Mouse (Mus musculus) embryonic facial prominence, embryonic 10.5 days (tissue): ENCODE results near the gene Ccdc149. TPM values are rescaled to one million over a fixed set of nuclear protein-coding genes. Genes with fewer than 3 reads are reported as not detected.

Experiments
- DNase-seq: peaks from one replicate; pipeline ENCODE4 v3.0.0-alpha.2; 2017; ENCODE audit warnings: low spot score
- H3K27ac ChIP-seq: fragments of 300-500 bp; sonication (generic); replicated peaks from 2 replicates; pipeline ENCODE4 v1.5.1; 2016; ENCODE audit warnings: mild to moderate bottlenecking
- H3K27me3 ChIP-seq: fragments of 300-500 bp; sonication (generic); replicated peaks from 2 replicates; pipeline ENCODE4 v1.6.1; 2016; ENCODE audit warnings: low read depth, mild to moderate bottlenecking; ENCODE audit not compliant: poor library complexity, severe bottlenecking
- H3K36me3 ChIP-seq: fragments of 300-500 bp; sonication (generic); replicated peaks from 2 replicates; pipeline ENCODE4 v1.6.1; 2016; ENCODE audit warnings: mild to moderate bottlenecking, moderate library complexity
- H3K4me1 ChIP-seq: fragments of 300-500 bp; sonication (generic); 2 replicates; pipeline ENCODE4 v1.6.1; 2016
- H3K4me3 ChIP-seq: fragments of 300-500 bp; sonication (generic); 2 replicates; pipeline ENCODE4 v1.5.1; 2016; ENCODE audit warnings: mild to moderate bottlenecking, moderate library complexity
- H3K9me3 ChIP-seq: fragments of 300-500 bp; sonication (generic); 2 replicates; pipeline ENCODE4 v1.6.1; 2016; ENCODE audit warnings: mild to moderate bottlenecking
- WGBS: fragments of 180-500 bp; shearing (Covaris S2); methylation state at CpG from one replicate; pipeline ENCODE4 v1.1.7; 2016; 5-methylcytosine and 5-hydroxymethylcytosine counted together
- polyA plus RNA-seq: library from polyadenylated mRNA; unstranded; fragments of >200 nt; fragmentation: Nextera tagmentation; extraction: Ambion mirVana; gene quantifications from 2 replicates; pipeline ENCODE4 v1.2.1, GENCODE M21; 2016

The Ccdc149 gene
- polyA plus RNA-seq, 1 experiment from 2014 or later, result 1.4 TPM

DNA sequence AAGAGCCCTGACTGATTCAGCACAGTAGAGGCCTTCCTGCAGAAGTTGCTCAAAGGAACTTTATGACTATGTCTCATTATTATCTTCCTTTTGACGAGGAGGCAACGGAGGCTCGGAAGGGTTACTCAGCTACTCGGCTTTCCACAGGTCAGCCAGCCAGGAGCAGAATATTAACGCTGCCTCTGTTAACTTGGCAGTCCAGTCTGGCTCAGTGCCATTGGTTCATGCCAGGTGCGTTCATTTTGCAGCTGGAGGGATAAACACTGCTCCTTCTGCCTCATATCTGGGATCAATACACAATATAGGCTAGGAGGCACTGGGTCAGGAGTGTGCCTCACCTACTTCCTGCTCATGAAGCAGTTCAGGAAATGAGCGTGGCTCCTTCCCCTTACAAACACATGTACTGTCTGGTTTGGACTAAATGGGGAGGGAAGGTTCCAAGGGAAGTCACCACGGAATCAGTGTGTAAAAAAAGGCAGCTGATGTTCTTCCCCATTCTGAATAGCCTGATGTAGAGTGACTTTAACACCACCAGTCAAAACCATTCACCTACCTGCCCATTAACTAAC is 40.0 kb downstream of the Ccdc149 start:
- no peaks in the 10 kb centered on the region for H3K36me3 ChIP-seq
- H3K27ac ChIP-seq, result no peak overlapping the region
- no peak overlapping the region for H3K4me3 ChIP-seq
- peaks cover 16% of the 10 kb centered on the region for H3K4me1 ChIP-seq
- WGBS, result 68% methylated on average over 8 of the region's 8 CpGs
- H3K27me3 ChIP-seq, result no peaks in the 10 kb centered on the region
- no peak for DNase-seq
- H3K9me3 ChIP-seq, result no peaks in the 10 kb centered on the region

DNA sequence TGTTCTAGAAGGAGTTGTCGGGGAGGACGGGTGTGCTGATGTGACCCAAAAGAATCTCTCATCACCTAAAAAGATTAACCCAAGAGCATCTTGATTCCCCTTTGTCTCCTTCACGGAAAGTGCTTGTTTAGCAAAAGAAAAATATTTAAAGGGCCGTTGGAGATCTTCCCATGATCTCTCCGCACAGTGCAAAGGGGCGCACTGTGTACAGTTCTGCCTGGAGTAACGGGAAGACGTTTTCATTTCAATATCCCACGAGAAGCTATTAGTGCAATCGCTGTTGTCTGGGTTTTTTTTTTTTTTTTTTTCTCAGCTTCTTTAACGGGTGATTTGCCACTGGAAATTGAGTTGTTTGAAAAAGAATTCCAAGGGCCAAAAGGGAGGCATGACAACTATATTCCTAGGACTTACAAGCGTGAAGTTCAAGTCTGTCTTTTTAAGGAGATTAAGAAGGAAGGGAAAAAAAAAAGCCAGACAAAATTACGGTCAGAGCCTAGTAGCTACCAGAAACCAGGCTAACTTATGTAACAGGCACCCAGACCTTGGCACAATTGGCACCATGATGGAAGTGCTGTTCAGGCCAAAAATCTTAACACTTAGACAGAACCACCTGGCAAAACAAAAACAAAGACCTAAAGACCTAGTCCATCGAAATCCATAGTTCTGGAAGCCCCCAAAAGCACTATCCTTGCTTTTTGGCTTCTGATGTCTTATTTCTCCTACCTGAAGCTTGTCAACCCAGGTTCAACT is 41.4 kb downstream of the Ccdc149 start:
- Histone ChIP-seq H3K9me3 (no peaks in the 10 kb centered on the region), H3K4me1 (peaks cover 16% of the 10 kb centered on the region), H3K4me3 (no peak overlapping the region), H3K27me3 (no peaks in the 10 kb centered on the region), H3K36me3 (no peaks in the 10 kb centered on the region), H3K27ac (no peak overlapping the region)
- DNase-seq, result no peak
- WGBS, result 81% methylated on average over 14 of the region's 14 CpGs

DNA sequence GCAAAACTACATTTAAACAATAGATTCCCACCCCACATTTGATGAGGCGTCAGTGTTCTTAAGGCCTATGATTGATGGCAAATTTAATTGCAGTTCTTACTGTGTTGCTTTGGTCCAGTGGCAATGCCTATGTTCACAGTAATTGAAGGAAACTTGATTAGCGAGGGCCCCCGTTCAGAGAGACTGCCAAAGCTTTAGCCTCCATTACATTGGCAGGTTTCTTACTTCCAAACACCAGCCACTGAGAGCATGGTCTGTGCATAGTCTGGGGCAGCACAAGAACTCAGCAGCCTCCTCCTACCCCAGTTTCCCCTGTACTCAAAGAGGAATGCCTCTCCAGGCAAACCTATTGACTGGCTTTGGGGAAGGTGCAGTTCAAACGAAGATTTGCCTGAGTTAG is 42.7 kb downstream of the Ccdc149 start:
- H3K9me3 ChIP-seq, result no peaks in the 10 kb centered on the region
- H3K4me1 ChIP-seq, result peaks cover 16% of the 10 kb centered on the region
- no peak overlapping the region for H3K27ac ChIP-seq
- H3K36me3 ChIP-seq, result no peaks in the 10 kb centered on the region
- WGBS, result 59% methylated on average over 4 of the region's 4 CpGs
- no peak overlapping the region for H3K4me3 ChIP-seq
- no peak for DNase-seq
- no peaks in the 10 kb centered on the region for H3K27me3 ChIP-seq

DNA sequence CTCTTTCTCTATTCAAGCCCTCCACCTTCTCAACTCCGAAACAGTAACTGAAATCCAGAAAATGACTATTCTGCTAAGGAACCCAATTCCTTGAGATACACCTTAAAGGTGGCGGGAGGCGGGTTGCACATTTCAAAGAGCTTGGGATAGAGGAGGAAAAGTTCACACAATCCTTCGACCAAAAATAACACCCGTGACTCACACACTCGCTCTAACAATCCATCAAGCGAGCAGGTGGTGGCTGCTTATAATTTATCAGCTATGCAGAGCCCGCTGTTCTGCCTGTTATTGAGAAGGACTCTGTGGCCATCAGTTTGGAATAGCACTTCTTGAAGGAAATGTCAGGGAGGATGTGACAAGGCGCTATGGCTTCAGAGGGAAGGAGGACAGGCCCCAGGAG is 45.5 kb downstream of the Ccdc149 start:
- no peaks in the 10 kb centered on the region for H3K36me3 ChIP-seq
- H3K9me3 ChIP-seq, result no peaks in the 10 kb centered on the region
- peaks cover 8% of the 10 kb centered on the region; the same call in 1 of the 2 replicates for H3K4me1 ChIP-seq
- no peak for DNase-seq
- WGBS, result 92% methylated on average over 9 of the region's 9 CpGs
- no peaks in the 10 kb centered on the region for H3K27me3 ChIP-seq
- no peak overlapping the region for H3K27ac ChIP-seq
- H3K4me3 ChIP-seq, result no peak overlapping the region

DNA sequence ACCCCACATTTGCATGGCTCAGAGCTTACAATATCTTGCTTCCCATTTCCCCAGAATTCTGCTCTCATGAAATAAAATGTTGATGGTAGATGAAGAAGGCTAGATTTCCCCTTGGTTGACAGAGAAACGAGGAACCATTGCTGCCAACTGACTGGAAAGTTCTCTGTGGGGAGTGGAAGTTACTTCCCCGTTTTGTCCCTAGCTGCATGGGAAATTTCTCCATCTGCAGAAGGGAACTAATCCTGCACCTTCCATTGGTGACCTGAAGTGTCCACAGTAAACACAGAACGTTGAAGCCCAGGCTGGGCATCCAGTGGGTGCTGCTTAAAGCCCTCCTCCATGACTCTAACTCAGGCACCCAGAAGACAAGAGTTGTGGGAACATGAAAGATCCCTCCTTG is 47.4 kb downstream of the Ccdc149 start:
- Histone ChIP-seq H3K9me3 (no peaks in the 10 kb centered on the region), H3K4me1 (peaks cover 6% of the 10 kb centered on the region; the same call in 1 of the 2 replicates), H3K27ac (no peak overlapping the region), H3K4me3 (no peak overlapping the region), H3K27me3 (no peaks in the 10 kb centered on the region), H3K36me3 (no peaks in the 10 kb centered on the region)
- WGBS, result 77% methylated on average over 3 of the region's 3 CpGs
- no peak for DNase-seq

DNA sequence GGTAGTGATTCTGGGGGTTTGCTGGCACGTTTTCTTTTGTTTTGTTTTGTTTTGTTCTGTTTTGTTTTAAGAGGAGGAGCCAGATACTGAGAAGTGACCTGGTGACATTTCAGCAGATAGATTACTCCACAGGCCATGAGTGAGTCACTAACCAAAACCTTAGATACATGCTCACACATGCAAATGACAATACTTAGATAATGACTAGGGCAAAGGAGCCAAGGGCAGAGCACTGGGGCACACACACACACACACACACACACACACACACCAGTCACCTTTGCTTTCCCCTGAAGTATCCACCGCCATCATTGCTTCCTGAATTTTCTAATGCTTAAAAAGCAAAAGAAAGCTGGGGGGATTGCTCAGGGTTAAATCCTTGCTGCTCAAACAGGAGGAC is 54.8 kb downstream of the Ccdc149 start:
- WGBS, result 65% methylated on average over 2 of the region's 2 CpGs
- no peaks in the 10 kb centered on the region for H3K27me3 ChIP-seq
- H3K4me3 ChIP-seq, result no peak overlapping the region
- no peaks in the 10 kb centered on the region for H3K9me3 ChIP-seq
- no peak for DNase-seq
- H3K4me1 ChIP-seq, result no peaks in the 10 kb centered on the region
- H3K36me3 ChIP-seq, result no peaks in the 10 kb centered on the region
- H3K27ac ChIP-seq, result no peak overlapping the region

DNA sequence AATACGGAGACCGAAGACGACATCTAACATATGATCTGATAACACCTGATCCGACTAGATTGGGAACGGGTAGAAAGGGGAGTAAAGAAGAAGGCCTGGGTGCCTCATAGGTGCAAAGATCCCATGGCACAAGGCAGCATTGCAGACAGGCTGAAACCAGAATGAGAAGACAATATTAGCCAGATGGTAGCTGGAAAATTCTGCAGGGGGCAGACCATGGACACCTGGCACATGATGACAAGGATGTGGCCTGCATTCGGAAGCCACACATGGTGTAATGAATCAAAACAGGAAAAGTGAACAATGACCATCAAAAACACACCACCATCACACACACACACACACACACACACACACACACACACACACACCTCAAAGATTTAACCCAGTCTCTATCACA is 55.4 kb downstream of the Ccdc149 start:
- 88% methylated on average over 6 of the region's 6 CpGs for WGBS
- no peaks in the 10 kb centered on the region for H3K9me3 ChIP-seq
- no peak for DNase-seq
- no peaks in the 10 kb centered on the region for H3K27me3 ChIP-seq
- H3K4me3 ChIP-seq, result no peak overlapping the region
- no peaks in the 10 kb centered on the region for H3K4me1 ChIP-seq
- no peak overlapping the region for H3K27ac ChIP-seq
- no peaks in the 10 kb centered on the region for H3K36me3 ChIP-seq

DNA sequence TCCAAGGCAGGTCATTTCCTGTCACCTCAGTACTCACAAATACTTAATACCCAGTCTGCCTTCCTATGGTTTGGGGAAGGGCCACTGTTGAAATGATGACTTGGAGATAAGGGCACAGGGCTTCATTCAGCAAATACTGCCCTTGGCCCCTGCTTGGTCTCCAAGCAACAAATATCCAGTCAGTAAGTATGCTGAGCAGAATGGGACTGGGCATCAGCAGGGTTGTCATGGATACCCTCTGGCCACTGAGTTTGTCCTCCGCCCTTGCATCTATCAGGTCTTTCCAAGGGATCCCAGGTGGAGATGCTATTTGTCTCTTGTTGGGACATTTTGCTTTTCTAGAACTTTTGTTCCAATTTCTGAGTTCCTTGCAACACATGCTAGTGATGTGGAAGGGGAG is 56.1 kb downstream of the Ccdc149 start:
- no peak overlapping the region for H3K27ac ChIP-seq
- WGBS, result 88% methylated on average over 1 of the region's 1 CpGs
- H3K9me3 ChIP-seq, result no peaks in the 10 kb centered on the region
- no peaks in the 10 kb centered on the region for H3K36me3 ChIP-seq
- no peaks in the 10 kb centered on the region for H3K27me3 ChIP-seq
- H3K4me3 ChIP-seq, result no peak overlapping the region
- no peak for DNase-seq
- no peaks in the 10 kb centered on the region for H3K4me1 ChIP-seq

DNA sequence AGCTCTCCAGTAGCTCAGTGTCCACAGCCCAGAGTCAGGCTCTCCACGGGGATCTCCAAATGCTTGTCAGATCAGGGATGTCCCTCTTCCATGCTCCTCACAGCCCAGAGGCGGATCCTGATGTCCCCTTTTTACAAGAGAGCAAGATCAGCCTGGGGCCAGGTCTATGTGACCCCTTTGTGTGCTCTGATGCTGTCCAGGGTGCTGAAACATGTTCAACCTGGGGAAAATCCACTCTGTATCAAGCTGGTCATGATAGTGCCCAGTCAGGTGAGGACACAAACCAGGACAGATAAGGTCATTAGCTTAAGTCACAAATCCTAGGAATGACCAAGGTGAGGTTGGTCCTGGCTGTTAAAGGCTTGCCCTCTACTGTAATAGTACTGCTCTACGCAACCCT is 59.8 kb downstream of the Ccdc149 start:
- Histone ChIP-seq H3K36me3 (no peaks in the 10 kb centered on the region), H3K27ac (no peak overlapping the region), H3K4me1 (no peaks in the 10 kb centered on the region), H3K27me3 (no peaks in the 10 kb centered on the region), H3K9me3 (no peaks in the 10 kb centered on the region), H3K4me3 (no peak overlapping the region)
- peak; percentile 65 for DNase-seq
- WGBS, result 55% methylated on average over 3 of the region's 3 CpGs

DNA sequence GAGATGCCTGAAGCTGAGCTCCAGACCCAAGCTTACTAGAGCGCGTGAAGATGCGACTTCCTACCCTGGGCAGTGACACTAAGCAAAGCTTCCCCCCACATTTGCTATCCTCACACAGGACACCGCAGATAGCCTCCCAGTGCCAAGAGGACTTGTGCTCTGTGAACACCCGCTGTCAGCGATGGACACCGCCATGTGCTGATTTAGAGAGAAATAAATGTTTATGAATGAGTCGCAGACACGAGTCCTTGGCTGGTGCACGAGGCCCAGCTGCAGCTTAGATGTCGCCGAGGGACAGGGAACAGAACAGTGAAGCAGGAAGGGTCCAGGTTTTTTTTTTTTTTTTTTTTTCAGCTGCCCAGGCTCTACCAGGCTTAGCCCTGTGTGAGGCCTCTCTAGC is 61.1 kb downstream of the Ccdc149 start:
- no peak overlapping the region for H3K27ac ChIP-seq
- H3K9me3 ChIP-seq, result no peaks in the 10 kb centered on the region
- H3K36me3 ChIP-seq, result no peaks in the 10 kb centered on the region
- no peak for DNase-seq
- no peaks in the 10 kb centered on the region for H3K4me1 ChIP-seq
- H3K27me3 ChIP-seq, result no peaks in the 10 kb centered on the region
- H3K4me3 ChIP-seq, result no peak overlapping the region
- WGBS, result 93% methylated on average over 12 of the region's 12 CpGs

DNA sequence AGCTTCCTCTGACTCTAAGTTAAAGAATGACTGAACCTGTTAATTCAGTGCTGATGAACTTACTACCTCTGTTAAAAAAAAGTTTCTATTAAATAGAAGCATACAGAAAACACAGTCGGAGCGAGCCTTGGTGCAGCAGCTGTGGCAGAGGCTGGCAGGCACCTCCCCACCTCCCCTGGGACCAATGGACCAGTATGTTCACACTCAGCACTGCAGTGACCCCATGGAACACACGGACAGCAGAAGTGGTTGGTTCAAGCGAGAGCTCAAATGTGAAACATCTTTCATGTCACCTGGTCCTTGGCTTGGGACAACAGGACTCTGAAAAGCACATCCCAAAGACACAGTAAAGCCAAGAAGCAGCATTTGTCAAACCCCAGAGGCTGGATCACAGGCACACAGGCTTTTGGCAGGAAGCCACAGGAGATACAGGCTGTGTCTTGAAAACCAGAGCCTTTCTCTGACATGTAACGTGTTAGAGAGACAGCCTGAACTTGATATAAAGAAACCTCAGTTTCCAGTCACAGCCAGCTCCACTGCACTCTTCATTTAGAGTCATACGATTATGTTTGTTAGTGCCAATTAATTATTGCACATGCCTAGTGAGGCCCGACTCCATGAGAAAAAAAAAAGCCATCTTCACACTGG is 62.5 kb downstream of the Ccdc149 start:
- Histone ChIP-seq H3K4me3 (no peak overlapping the region), H3K27ac (no peak overlapping the region), H3K9me3 (no peaks in the 10 kb centered on the region), H3K4me1 (no peaks in the 10 kb centered on the region), H3K27me3 (no peaks in the 10 kb centered on the region), H3K36me3 (no peaks in the 10 kb centered on the region)
- no peak for DNase-seq
- WGBS, result 87% methylated on average over 7 of the region's 7 CpGs

DNA sequence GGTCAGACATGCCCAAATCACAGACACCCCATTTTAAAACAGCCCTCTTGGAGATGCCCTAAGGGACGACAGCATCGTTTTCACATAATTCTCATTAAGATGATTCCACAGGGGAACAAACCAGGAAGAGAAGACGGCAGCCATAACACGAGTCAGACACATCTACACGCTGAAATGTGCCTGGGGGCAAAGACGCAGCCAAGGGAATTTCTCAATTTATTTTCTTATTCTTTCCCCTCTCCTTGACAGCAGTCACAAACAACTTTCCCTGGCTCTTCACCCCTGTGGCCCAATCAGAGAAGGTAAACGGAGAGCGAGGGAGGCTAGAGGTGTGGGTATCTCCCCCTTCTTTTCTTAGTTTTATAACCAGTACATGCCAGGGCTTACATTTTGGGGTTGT is 66.9 kb downstream of the Ccdc149 start:
- Histone ChIP-seq H3K27me3 (no peaks in the 10 kb centered on the region), H3K9me3 (no peaks in the 10 kb centered on the region), H3K4me3 (no peak overlapping the region), H3K4me1 (no peaks in the 10 kb centered on the region), H3K27ac (no peak overlapping the region), H3K36me3 (no peaks in the 10 kb centered on the region)
- 61% methylated on average over 8 of the region's 8 CpGs for WGBS
- peak; percentile 12 for DNase-seq

DNA sequence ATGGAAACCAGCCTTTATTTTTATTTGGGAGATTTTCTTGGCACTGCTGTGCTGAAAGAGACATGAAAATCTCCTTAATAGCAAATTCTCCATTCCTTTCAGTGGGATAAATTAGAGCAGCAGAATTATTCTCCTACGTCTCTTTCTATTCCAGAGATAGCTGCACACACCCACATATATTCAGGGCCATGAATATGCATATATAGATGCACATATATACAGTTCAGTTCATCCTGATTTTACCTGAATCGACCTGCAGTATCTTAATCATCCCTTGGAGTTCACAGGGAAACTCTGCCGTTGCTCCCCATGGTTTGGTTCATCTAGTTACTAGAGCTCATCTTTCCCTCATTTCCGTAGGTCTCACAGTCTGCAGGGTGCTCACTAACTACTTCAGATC is 77.6 kb downstream of the Ccdc149 start:
- Histone ChIP-seq H3K4me3 (no peak overlapping the region), H3K36me3 (no peaks in the 10 kb centered on the region), H3K9me3 (no peaks in the 10 kb centered on the region), H3K4me1 (0 out of 2 replicates have a peak, but pooled peaks cover 4% of the 10 kb centered on the region), H3K27me3 (no peaks in the 10 kb centered on the region), H3K27ac (no peak overlapping the region)
- WGBS, result 88% methylated on average over 4 of the region's 4 CpGs
- DNase-seq, result no peak
